In genomic region chr7:137906424-137907060, GRCm38 (mm10) we compare ENCODE assay signal across 23 mouse cellular contexts.
DNase-seq lines count a peak whose midpoint lies in the region; ATAC-seq lines count a peak whose summit lies in the region.
"Had no signal": no experiment of that assay in that cellular context is flagged by ENCODE, and none has a peak within 500 bp of the region (broad histone marks: within the 10 kb centered on the region; RNA-seq: fewer than 3 reads in every experiment).

No protein-coding gene starts in this region.

- no peak overlapping the region for H3K27ac ChIP-seq in midbrain, embryonic 11.5 days (ENCODE audit: low read depth, low read length)
- no peak overlapping the region for H3K27ac ChIP-seq in midbrain, embryonic 10.5 days (replicated peaks)
- H3K27ac ChIP-seq in forebrain, embryonic 16.5 days (ENCODE audit: low read length) = no peak overlapping the region
- H3K27ac ChIP-seq in hindbrain, embryonic 16.5 days (ENCODE audit: low read depth, low read length) = no peak overlapping the region
- 0 out of 2 replicates have a peak overlapping the region, but pooled peaks have one; percentile 13 for H3K27ac ChIP-seq in midbrain, embryonic 16.5 days (ENCODE audit: low read length)
- H3K27ac ChIP-seq: embryonic facial prominence, embryonic 15.5 days; limb, embryonic 13.5 days; liver, embryonic 13.5 days had no signal

- no peaks in the 10 kb centered on the region for H3K27me3 ChIP-seq in midbrain, embryonic 11.5 days (ENCODE audit: control insufficient read depth, insufficient read depth, low read length)
- no peaks in the 10 kb centered on the region for H3K27me3 ChIP-seq in midbrain, embryonic 10.5 days (ENCODE audit: low read depth, poor library complexity, severe bottlenecking)
- no peaks in the 10 kb centered on the region; the same call in 1 of the 2 replicates for H3K27me3 ChIP-seq in forebrain, embryonic 16.5 days (replicated peaks; ENCODE audit: control insufficient read depth, insufficient read depth, low read length)
- no peaks in the 10 kb centered on the region for H3K27me3 ChIP-seq in hindbrain, embryonic 16.5 days (replicated peaks; ENCODE audit: control insufficient read depth, insufficient read depth, low read length)
- H3K27me3 ChIP-seq in midbrain, embryonic 16.5 days (ENCODE audit: control insufficient read depth, insufficient read depth, low read depth, low read length) = no peaks in the 10 kb centered on the region
- H3K27me3 ChIP-seq: embryonic facial prominence, embryonic 15.5 days; heart, embryonic 12.5 days; limb, embryonic 13.5 days; liver, embryonic 13.5 days; megakaryocyte, embryonic 14.5 days had no signal

- 56% methylated on average over 9 of the region's 9 CpGs for WGBS in midbrain, embryonic 11.5 days
- WGBS in midbrain, embryonic 10.5 days = 64% methylated on average over 9 of the region's 9 CpGs
- 18% methylated on average over 9 of the region's 9 CpGs for WGBS in forebrain, embryonic 16.5 days
- 20% methylated on average over 9 of the region's 9 CpGs for WGBS in hindbrain, embryonic 16.5 days
- 21% methylated on average over 9 of the region's 9 CpGs for WGBS in midbrain, embryonic 16.5 days

- ATAC-seq in midbrain, embryonic 11.5 days (ENCODE audit: low FRiP score) = peak; percentile 80
- ATAC-seq in forebrain, embryonic 16.5 days = peak; percentile 64
- peak; percentile 60; the same call in 1 of the 2 replicates for ATAC-seq in hindbrain, embryonic 16.5 days
- peak; percentile 60; the same call in 1 of the 2 replicates for ATAC-seq in midbrain, embryonic 16.5 days

- H3K36me3 ChIP-seq in midbrain, embryonic 11.5 days (ENCODE audit: control insufficient read depth, insufficient read depth, low read length) = no peaks in the 10 kb centered on the region
- H3K36me3 ChIP-seq in midbrain, embryonic 10.5 days = no peaks in the 10 kb centered on the region
- no peaks in the 10 kb centered on the region for H3K36me3 ChIP-seq in forebrain, embryonic 16.5 days (ENCODE audit: control insufficient read depth, insufficient read depth)
- H3K36me3 ChIP-seq in hindbrain, embryonic 16.5 days (ENCODE audit: control insufficient read depth, insufficient read depth, low read length) = no peaks in the 10 kb centered on the region
- no peaks in the 10 kb centered on the region for H3K36me3 ChIP-seq in midbrain, embryonic 16.5 days (ENCODE audit: control insufficient read depth, insufficient read depth, low read length)
- H3K36me3 ChIP-seq: embryonic facial prominence, embryonic 15.5 days; heart, embryonic 12.5 days; limb, embryonic 13.5 days; liver, embryonic 13.5 days had no signal

- no peak overlapping the region for H3K9ac ChIP-seq in midbrain, embryonic 11.5 days (ENCODE audit: low read length)
- no peak overlapping the region for H3K9ac ChIP-seq in forebrain, embryonic 16.5 days (replicated peaks; ENCODE audit: low read depth, low read length)
- H3K9ac ChIP-seq in hindbrain, embryonic 16.5 days (ENCODE audit: low read depth, low read length) = no peak overlapping the region
- H3K9ac ChIP-seq in midbrain, embryonic 16.5 days (ENCODE audit: low read depth, low read length) = no peak overlapping the region
- H3K9ac ChIP-seq: embryonic facial prominence, embryonic 15.5 days; heart, embryonic 12.5 days; limb, embryonic 13.5 days; liver, embryonic 13.5 days had no signal

- no peak overlapping the region for H3K4me2 ChIP-seq in midbrain, embryonic 11.5 days
- no peak overlapping the region for H3K4me2 ChIP-seq in forebrain, embryonic 16.5 days (ENCODE audit: low read length)
- H3K4me2 ChIP-seq in hindbrain, embryonic 16.5 days (ENCODE audit: low read length) = no peak overlapping the region
- no peak overlapping the region for H3K4me2 ChIP-seq in midbrain, embryonic 16.5 days (ENCODE audit: low read length)
- H3K4me2 ChIP-seq: embryonic facial prominence, embryonic 15.5 days; heart, embryonic 12.5 days; limb, embryonic 13.5 days; liver, embryonic 13.5 days had no signal

- H3K9me3 ChIP-seq in midbrain, embryonic 11.5 days (ENCODE audit: control insufficient read depth, low read length) = no peaks in the 10 kb centered on the region
- no peaks in the 10 kb centered on the region for H3K9me3 ChIP-seq in midbrain, embryonic 10.5 days (replicated peaks)
- H3K9me3 ChIP-seq in forebrain, embryonic 16.5 days (ENCODE audit: control insufficient read depth, low read length) = no peaks in the 10 kb centered on the region
- no peaks in the 10 kb centered on the region for H3K9me3 ChIP-seq in hindbrain, embryonic 16.5 days (ENCODE audit: control insufficient read depth, low read length)
- no peaks in the 10 kb centered on the region for H3K9me3 ChIP-seq in midbrain, embryonic 16.5 days (replicated peaks; ENCODE audit: control insufficient read depth, low read length, poor library complexity, severe bottlenecking)
- H3K9me3 ChIP-seq: embryonic facial prominence, embryonic 15.5 days; heart, embryonic 12.5 days; limb, embryonic 13.5 days; liver, embryonic 13.5 days; megakaryocyte, embryonic 14.5 days had no signal

- no peak overlapping the region for H3K4me3 ChIP-seq in midbrain, embryonic 11.5 days (ENCODE audit: low read depth, low read length)
- H3K4me3 ChIP-seq in midbrain, embryonic 10.5 days = no peak overlapping the region
- no peak overlapping the region for H3K4me3 ChIP-seq in forebrain, embryonic 16.5 days (replicated peaks; ENCODE audit: low read length)
- H3K4me3 ChIP-seq in hindbrain, embryonic 16.5 days (ENCODE audit: low read length) = no peak overlapping the region
- no peak overlapping the region for H3K4me3 ChIP-seq in midbrain, embryonic 16.5 days (ENCODE audit: low read depth, low read length)
- H3K4me3 ChIP-seq: embryonic facial prominence, embryonic 15.5 days; heart, embryonic 12.5 days; limb, embryonic 13.5 days; liver, embryonic 13.5 days; megakaryocyte, embryonic 14.5 days; myocyte had no signal

- DNase-seq in midbrain, embryonic 11.5 days (ENCODE audit: low spot score, missing footprints) = peak; percentile 78
- no peak for DNase-seq in midbrain, embryonic 10.5 days (ENCODE audit: low spot score)
- no peak for DNase-seq in cerebellum, postnatal 36 days
- DNase-seq in layer of hippocampus, postnatal 10 days (ENCODE audit: low spot score in 2 of 2) = no peak
- no peak for DNase-seq in thymus, adult 18-20 months
- DNase-seq: cerebellum, adult 18-20 months; cerebellum, postnatal 25 days; gastrocnemius, postnatal 14 days; heart, adult 18-20 months; heart, postnatal 14 days; kidney, adult 11 months; kidney, postnatal 4 days; liver, embryonic 13.5 days; lung, adult 2 months; lung, postnatal 14 days had no signal

- peaks cover 7% of the 10 kb centered on the region for H3K4me1 ChIP-seq in midbrain, embryonic 11.5 days (ENCODE audit: control insufficient read depth, insufficient read depth, low read length)
- H3K4me1 ChIP-seq in midbrain, embryonic 10.5 days = peaks cover 29% of the 10 kb centered on the region
- peaks cover 15% of the 10 kb centered on the region for H3K4me1 ChIP-seq in forebrain, embryonic 16.5 days (replicated peaks; ENCODE audit: control insufficient read depth, insufficient read depth, low read length)
- H3K4me1 ChIP-seq in hindbrain, embryonic 16.5 days (ENCODE audit: control insufficient read depth, insufficient read depth, low read depth, low read length) = peaks cover 3% of the 10 kb centered on the region; the same call in 1 of the 2 replicates
- H3K4me1 ChIP-seq in midbrain, embryonic 16.5 days (ENCODE audit: control insufficient read depth, insufficient read depth, low read length) = peaks cover 19% of the 10 kb centered on the region
- H3K4me1 ChIP-seq: liver, embryonic 13.5 days; megakaryocyte, embryonic 14.5 days had no signal
